Mouse (Mus musculus): ENCODE data around the gene Zfand6.

The Zfand6 gene

DNA sequence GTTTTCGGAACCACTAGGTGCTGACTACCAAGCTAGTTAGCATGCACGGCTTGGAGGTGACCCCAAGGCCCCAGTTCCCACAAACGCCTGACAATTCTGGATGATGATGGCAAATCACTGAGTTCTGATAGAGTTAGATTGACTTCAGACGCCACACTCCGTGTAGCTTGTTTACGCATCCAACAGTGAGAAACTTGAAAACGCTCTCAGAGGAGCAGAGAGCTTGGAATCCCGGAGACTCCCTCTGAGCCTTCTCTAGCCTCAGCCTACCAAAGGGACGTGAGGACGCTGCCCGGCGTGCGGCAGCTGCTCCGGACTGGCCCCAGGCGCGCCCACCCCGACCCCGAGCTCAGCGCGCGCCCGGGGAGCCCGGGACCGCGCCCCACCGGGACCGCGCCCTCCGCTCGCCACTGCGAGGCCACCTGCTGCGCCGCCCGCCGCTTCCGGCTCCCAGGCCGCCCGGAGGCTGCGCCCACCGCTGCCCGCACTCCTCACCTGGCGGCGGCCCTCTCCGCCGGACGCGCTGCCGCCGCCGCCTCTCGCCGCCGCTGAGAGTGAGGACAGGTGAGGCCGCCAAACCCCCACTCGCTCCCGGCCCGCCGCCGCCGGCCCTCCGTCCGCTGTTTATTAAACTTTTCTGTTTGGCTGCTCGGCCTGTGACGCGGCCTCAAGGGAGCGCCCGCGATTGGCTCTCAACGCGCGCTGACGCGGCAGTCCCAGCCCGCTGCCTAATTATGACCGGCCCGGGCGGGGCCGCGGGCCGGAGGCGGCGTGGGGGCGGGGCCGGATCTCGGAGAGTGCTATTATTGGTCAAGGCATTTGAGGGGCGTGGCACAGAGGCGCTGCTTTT, at the start of gene Zfand6:
TSS of gene Zfand6 (minus strand) at position 709 of the 850 bp plus-strand sequence.
- peak; percentile 99 for DNase-seq (ENCODE audit: low read depth, low spot score)

DNA sequence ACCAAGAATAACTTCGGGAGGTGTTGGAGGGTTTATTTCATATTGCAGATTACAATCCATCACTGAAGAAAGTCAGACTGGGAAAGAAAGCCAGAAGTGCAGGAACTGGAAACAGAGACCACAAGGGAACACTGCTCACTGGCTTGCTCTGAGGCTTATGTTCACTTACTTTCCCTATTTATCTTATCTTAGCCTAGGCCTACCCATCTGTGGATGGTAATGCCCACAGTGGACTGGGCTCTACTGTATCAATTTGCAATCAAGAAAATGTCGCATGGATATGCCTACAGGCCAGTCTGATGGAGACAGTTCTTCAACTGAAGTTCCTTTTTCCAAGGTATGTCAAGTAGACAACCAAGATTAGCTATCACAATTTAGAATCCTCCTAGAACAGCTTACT, 47.0 kb upstream of the Zfand6 start:
- DNase-seq (ENCODE audit: low read depth, low spot score), result no peak

DNA sequence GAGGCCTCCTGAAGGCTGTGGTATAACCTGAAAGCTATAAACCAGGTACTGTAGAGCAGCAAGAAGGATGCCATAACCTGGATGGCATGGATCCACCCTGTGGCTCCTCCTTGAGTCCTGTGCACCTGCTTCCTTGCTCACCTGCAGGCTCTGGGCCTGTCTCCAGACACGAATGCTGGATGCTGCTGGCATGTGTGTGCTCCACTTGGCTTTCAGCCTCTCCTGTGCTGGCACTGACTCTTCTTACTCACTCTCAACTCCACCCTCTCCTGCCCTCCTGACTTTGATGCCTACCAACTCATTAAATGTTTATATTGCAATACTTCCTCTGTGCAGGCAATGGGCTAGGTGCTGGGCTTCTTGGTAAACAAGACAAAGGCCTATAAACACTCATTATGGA, 43.3 kb upstream of the Zfand6 start:
- DNase-seq (ENCODE audit: low read depth, low spot score), result no peak

DNA sequence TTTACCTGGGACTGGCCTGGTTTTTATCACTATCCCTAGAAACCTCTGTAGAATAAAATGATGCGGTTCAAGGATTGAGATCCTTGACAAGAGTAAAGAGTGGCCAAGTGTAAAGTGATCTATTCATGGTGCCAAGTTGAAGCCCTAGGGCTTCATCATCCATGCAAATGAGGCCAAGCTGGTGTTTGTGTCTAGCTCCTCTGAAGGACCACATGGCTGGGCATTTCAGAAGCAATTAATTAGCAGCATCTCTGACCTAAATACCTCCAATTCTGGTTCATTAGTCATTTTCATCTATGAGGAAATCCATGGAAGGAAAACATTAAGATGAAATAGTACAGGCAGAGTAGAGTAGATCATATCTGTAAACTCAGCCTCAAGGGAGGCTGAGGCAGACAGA, 42.3 kb upstream of the Zfand6 start:
- DNase-seq (ENCODE audit: low read depth, low spot score), result no peak

DNA sequence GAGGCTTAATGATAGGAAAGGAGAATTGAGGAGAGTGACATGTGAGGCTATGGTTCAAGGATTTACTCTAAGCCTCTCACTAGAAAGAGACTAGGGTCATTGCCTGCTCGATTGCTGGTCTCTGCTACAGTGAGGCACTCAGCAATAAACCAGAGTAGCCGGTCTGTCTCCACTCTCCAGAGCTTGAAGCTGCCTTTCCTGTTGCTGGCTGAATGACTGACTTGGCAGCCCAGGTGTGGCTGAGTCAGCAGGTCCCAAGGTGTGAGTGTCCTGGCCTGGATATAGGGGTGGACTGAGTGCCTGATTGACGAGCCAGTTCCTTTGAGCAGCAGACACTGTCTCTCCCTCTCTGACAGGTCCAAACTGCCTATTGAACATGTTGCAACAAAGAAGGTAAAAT, 41.3 kb upstream of the Zfand6 start:
- DNase-seq (ENCODE audit: low read depth, low spot score), result no peak

DNA sequence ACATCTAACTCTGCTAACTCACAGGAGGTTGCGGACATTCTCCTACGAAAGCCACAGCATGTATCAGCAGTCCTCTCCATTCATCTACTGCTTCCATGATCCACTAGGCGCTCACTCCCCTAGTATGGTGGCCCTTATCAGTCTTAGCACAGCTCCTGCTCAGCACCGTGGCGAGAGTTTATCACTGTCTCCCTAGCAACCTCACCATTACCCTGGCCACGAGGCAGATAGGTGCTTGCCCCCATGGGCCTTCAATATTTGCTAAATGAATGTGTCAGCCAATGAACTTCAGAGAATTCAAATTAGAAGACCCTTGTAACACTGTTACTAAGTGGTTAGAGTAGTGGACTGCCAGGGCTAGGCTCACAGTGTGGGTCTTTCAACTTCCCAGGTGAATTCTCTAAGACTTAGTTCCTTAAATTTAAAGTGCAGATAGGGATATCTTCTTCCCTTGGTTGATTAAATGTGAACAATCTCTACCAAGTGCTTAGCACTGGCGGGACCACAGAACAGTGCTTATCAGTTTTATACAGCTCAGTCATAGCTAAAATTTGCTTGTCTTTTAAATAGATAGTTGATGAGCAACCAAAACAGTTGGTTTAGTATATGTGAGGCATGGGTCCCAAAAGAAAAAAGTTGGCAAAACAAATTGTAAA, 33.2 kb upstream of the Zfand6 start:
- peak; percentile 87 for DNase-seq (ENCODE audit: low read depth, low spot score)

DNA sequence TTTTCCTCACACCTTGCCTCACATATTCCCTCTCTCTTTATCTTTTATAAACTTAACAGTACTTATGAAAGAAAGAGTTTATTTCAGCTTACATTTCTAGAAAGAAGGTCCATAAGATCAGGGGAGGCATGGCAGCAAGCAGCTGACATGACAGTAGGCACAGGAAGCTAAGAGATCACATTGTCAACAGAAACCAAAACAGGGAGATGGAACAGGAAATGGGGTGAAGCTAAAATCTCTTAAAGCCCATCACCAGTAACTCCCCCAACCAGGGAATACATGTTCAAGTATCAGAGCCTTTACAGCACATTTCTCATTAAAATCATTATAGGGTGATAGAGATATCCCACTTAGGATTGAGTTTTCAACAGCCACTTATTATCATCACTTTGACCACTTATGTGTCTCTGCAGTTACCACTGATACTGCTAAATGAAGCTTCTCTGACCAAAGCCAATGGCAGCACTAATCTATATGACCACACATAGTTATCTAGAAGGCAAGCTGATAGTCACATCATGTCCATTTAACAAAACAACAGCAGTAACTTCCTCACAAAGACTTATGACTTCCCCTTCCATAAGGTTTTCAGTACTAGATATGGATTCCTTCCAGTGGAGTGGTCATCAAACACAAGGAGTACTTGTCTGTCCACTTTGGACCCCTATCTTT, 20.7 kb upstream of the Zfand6 start:
- no peak for DNase-seq (ENCODE audit: low read depth, low spot score)

DNA sequence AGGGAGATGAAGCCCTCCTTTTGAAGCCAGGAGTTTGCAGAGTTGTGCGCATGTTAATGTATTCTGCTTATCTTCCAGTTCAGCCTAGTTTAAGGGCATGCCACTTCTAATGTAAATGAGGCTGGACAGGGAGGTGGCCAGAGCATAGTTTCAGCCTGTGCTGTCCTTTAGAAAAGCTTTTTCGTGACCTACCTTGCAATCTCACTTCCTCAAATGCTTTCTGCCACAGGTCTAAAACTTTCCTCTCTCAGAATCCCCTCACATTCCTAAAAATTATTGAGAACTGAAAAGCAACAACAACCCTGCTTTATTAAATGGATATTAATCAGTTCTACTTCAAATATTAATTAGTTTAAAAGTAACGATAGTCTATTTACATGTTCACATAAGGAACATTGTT, 17.1 kb upstream of the Zfand6 start:
- DNase-seq (ENCODE audit: low read depth, low spot score), result no peak

DNA sequence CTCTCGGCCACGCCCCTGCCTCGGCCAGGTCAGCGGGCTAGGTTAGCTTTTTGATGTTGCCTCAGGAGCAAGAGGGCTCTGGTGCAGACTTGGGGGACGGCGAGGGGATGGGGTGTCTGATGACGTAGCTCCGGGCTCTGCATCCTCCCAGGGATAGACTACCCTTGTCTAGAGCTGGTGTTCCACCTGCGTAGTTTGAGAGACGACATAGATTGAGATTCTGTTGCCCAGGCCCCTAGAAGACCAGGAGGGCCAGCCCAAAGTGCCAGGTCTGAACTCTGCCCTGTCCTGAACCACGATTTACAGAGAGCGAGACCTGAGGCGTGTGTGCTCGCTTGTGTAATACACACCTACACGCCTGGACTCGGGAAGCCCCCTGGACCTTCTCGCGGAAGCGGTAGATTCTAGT, 346 bp upstream of the Zfand6 start:
- no peak for DNase-seq (ENCODE audit: low read depth, low spot score)

DNA sequence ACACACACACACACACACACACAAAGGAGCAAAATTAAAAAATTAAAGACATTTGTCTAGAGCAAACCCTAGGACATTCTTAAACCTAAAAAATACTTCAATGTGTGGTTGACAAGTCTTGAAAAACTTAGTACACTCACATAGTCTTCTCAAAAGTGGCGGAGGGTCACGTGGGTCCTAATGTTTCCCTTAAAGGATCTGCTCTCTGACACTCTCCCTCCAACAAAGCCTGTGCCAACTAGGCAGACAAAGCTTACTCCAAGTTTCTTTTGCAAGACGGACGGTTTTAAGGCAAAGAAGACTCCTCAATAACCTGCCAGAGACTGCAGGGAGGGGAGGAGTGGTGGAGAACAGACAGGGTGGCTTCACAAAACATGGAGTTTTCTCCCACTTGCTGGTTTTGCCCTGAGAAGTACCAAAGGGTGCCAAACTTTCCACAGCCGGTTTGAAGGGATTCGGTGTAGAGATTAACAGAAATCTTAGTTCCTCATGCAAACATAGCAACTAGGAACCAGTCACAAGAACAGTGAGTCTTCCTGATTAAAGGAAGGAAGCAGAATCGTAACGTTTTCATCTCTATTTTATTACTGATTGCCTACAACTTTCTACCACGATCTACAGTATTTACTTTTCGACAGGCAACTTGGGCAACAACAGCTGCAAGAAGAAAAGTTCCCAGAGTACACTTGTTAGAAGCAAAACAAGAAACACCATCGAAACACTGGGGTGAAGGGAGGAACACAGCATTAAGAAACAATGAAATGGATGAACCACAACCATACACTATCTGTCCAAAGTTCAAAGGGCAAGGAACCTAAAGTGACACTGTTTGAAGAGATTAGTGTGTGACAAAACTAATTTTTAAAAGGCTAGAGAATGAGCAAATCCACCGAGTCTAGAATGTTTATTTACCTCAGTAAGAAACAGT, 1.8 kb downstream of the Zfand6 start:
- DNase-seq (ENCODE audit: low read depth, low spot score), result no peak

DNA sequence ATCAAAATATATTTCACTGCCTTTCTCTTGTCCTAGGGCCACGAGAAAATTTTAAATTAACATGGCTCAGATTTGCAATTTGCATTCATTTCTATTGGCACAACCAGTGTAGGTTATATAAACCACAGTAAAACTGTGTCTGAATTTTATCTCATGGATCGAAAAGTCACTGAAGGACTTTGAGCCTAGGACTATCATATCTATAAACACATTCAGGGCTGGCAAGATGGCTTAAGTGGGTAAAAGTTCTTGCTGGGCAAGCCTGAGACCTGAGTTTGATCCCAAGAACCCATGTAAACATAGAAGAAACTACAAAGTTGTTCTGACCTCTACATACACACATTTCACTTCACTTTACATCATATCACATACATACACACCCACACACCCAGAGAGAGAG, 3.4 kb downstream of the Zfand6 start:
- DNase-seq (ENCODE audit: low read depth, low spot score), result no peak

DNA sequence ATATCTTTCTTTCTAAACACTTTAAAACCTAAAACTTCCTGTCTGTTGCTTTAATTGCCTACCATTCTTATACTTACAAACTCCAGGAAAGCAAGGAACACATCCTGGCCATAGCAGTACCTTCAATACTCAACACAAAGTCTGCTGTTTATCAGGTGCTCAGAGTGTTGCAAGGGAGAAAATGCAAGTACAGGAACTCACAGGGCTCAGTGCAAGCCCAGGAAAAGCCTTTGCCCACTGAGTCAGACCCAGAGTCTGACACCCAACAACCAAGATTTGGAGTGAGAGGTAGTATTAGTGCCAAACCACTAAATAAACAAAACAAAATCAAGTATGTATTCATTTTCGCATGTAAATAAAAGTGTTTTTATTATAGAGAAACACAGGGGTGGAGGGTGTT, 5.1 kb downstream of the Zfand6 start:
- DNase-seq (ENCODE audit: low read depth, low spot score), result no peak

DNA sequence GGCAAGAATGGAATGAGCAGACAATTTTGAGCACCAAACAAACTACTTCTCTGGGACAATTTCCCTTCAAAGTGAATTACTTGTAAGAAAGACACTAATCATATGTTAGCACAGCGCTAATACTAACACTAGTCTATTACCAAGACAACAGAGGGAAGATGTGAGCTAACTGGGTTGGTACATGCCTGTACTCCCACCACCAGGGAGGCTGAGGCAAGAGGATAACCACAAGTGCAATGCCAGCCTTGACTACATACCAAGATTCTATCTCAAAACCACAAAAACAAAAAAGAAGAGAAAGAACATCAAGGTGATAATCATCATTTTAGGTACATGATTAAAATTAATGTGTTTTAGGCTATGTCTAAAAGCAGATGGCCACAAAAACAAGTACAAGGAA, 8.2 kb downstream of the Zfand6 start:
- DNase-seq (ENCODE audit: low read depth, low spot score), result no peak

DNA sequence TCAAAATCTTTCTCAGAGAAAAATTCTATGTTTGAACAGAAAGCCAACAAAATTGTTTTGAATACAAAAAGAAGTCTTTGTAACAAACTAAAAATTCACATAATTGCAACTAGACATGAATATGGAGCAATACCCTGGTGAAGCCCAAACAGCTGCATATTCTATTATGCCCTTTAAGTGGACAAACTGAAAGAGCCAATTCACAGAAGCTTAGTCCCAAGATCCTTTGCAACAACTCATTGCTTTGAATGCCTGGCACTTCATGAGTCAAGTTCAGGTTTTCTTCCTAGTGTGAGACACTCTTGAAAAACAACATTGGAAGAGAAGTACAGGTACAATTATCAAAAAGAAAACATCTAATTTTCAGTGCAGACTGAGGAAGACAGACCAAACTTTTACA, 8.8 kb downstream of the Zfand6 start:
- DNase-seq (ENCODE audit: low read depth, low spot score), result no peak

DNA sequence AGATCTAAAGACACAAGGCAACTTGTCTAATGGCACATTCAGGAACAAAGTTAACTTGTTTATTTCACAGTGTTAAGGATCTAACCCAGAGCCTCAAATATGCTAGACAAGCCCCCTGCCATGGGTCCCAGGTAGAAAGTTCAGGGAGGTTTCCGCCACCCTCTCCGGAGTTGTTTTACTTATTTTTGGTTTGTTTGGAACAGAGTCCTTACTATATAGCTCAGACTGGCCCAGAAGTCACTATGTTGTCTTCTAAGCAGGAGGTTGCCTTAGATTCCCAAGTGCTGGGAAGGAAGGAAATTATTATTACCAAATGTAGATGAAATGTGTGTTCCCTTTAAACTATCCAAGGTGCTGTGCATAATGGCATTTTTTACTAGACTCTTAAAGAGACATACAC, 9.7 kb downstream of the Zfand6 start:
- DNase-seq (ENCODE audit: low read depth, low spot score), result no peak

DNA sequence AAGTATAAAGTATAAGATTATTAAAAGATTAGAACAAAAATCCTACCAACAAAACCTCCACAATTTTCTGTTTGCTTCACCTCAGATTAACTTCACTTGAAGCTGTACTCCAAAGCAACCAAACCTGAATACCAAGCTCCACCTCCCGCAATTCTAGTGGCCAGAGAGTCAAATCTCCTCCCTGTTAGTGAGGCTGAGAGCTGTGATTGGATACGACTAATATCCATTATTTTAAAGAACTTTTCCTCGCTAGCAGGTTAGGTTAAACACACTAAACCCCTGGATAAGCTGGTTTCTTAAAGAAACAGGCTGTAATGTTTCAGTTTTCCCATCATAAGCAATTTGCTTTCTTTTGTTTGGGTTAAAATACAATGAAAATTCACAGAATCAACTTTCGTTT, 10.5 kb downstream of the Zfand6 start:
- peak; percentile 76 for DNase-seq (ENCODE audit: low read depth, low spot score)

DNA sequence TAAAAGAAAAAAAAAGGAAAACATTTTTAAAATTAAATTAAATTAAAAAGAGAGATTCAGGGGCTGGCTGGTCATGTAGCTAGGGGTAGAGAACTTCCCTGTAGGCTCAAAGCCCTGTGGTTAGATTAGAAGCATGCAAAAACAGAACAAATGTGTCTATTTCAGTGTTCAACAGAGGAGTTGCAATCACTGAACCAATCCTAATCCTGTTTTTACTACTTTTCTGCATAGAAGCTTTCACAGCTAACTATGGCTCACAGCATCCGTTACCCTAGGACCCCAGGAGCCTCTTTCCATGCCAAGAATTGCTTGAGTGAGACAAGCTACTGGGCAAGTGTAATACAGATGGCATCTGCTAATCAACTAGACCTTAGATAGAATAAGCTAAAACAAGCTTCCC, 16.7 kb downstream of the Zfand6 start:
- DNase-seq (ENCODE audit: low read depth, low spot score), result no peak

DNA sequence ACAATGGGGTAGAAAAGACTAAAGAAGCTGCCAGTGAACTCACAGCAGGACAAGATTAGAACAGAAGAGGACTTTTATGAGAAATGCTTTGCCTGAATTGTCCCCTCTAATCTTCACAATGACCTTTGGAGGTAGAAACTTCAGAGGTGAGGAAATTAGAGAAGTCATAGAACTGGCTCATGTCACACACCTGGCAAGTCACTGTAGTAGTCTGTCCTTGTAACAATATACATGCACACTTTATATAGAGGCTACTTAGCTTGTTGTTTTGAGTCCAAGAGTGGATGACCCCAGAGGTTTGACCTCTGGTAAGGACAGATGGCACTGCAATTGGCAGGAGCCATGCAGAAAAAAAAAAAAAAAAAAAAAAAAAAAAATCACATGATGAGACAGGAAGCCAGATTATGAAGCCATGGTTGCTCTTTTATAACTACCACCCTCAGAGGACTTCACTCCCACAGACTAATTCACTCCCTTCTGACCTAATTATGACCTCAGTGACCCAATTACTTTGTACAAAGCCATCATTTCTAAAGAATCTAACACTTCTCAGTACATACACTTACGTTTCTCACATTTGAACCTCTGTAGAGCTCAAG, 20.1 kb downstream of the Zfand6 start:
- no peak for DNase-seq (ENCODE audit: low read depth, low spot score)

DNA sequence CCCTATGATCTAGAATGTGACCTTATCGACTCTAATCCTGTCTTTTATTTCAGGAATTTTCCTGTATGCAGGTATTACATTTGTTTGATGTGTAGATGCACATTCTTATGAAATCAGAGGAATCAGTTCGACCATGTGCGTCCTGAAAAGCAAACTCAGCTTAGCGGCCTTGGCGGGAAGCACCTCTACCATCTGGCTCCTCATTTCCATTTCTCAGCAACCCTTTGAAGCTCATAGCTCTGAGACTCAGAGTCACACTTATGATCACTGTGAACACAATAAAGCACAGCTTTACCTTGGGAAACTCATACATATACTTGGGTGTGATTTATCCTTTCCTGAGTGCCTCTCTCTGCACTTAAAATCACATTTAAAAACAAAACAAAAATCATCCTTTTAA, 21.8 kb downstream of the Zfand6 start:
- DNase-seq (ENCODE audit: low read depth, low spot score), result no peak

DNA sequence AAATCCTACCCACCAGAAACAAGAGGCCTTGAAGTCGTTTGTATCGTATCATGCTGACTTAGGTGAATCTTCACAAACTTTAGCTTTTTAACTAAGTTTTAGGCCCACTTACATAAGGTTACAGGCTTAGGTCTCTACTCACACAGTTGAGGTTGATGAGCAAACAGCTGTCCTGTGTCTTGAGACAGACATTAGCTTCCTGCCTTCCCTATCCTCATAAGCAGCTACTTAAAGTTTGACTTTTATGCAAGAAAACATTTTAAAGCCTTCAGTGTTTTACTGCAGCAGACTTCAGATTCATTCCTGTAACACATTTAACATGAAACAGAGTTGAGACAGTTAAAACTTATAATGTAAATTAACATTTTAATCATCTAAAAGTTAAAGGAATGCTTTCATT, 37.0 kb downstream of the Zfand6 start:
- DNase-seq (ENCODE audit: low read depth, low spot score), result no peak

DNA sequence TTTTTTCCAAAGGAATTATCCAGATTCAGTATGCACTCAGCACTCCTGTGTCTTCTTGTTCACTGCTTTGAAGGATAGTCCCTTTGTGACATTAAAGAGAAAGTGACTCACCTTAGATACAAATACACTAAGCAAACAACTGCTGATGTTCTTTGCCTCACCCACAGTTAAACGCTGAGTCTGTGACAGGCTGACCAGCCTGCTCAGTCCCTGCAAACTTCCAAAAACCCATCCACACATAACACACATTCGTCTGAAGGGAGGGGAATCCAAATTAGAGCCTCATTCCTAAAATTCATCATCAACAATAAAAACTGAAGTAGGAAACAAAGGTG, 37.8 kb downstream of the Zfand6 start:
- DNase-seq (ENCODE audit: low read depth, low spot score), result no peak
